Mouse (Mus musculus) G1E (cell line): ENCODE data around the gene Fuom.

Source experiments
- CTCF ChIP-seq: IDR thresholded peaks from 2 replicates; pipeline ENCODE4 v1.5.1; 2012; ENCODE audit warnings: low read depth, low read length, inconsistent platforms, mixed read lengths
- GATA1 ChIP-seq: IDR thresholded peaks from 2 replicates; pipeline ENCODE4 v1.6.1; 2012; ENCODE audit warnings: borderline replicate concordance, low read length, inconsistent platforms, mixed read lengths
- GATA2 ChIP-seq: IDR thresholded peaks from 2 replicates; pipeline ENCODE4 v1.6.1; 2012; ENCODE audit warnings: low read depth, low read length, inconsistent platforms, borderline replicate concordance
- POLR2AphosphoS5 ChIP-seq: IDR thresholded peaks from 2 replicates; pipeline ENCODE4 v1.6.1; 2012; ENCODE audit warnings: low read depth, low read length, inconsistent platforms; ENCODE audit not compliant: insufficient replicate concordance
- TAL1 ChIP-seq: conservative IDR thresholded peaks from 2 replicates; pipeline ENCODE4 v1.6.1; 2012; ENCODE audit warnings: low read depth, low read length, inconsistent platforms, mixed read lengths

DNA sequence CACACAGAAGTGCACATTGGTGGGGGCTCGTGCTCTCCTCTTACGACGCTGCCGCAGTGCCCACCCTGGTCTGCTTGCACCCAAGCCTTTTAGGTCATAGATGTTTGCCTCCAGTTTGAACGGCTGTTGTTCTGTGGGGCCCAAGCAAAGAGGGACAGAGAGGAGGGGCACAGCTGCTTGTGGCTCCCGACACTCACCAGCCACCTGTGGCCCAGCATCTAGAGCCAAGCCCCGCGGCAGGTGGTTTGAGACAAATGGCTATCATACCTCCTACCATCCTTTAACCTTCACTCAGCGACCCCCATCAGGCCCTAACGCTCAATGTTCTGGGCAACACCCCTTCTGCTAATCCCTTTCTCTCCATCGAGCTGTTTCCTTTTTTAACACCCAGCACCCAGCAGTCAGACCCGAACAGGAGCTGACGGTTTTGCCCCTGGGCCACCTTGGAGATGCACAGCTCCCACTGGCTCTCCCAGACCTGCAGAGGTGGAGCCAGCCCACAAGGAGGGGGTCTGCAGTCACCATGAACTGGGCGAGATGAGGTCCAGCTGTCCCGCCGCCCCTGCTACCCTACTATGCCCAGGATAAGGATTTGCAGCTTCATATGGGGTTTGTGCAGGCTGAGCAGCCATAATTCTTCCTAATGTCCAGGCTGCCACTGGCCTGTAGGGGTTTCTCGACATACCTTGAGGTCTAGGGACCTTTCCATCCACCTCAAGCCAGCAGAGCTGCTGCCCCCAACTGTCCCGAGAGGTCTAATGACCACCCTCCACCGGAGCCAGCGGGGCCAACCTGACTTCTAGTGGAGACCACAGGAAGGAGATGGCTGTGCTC, 20.6 kb downstream of the Fuom start:
- no peak for TF ChIP-seq GATA2
- no peak for TF ChIP-seq CTCF
- TF ChIP-seq TAL1, result no peak
- TF ChIP-seq GATA1, result no peak
- TF ChIP-seq POLR2AphosphoS5, result no peak
